Mouse (Mus musculus): ENCODE results near the gene Ostm1. TPM values are rescaled to one million over a fixed set of nuclear protein-coding genes. Genes with fewer than 3 reads are reported as not detected.
A peak's percentile ranks its signal among the peaks of the same experiment; 100 is the strongest.

Ostm1 gene
- polyA plus RNA-seq, 1 experiment from 2014 or later: 43.1 TPM

GRCm38 (mm10) chr10:42572971-42573370 is 10.7 kb upstream of the Ostm1 start:
- Histone ChIP-seq H3K27ac (replicated peaks; ENCODE audit: low read depth, low read length) (no peak overlapping the region), H3K4me1 (ENCODE audit: control insufficient read depth, insufficient read depth, low read length) (peaks cover 8% of the 10 kb centered on the region; the same call in 1 of the 2 replicates), H3K9me3 (ENCODE audit: control insufficient read depth, low read length) (no peaks in the 10 kb centered on the region), H3K36me3 (ENCODE audit: control insufficient read depth, insufficient read depth, low read length) (no peaks in the 10 kb centered on the region), H3K4me3 (replicated peaks; ENCODE audit: low read depth, low read length) (peak overlapping the region; percentile 25), H3K27me3 (ENCODE audit: control insufficient read depth, insufficient read depth, low read length) (peaks cover 84% of the 10 kb centered on the region), H3K4me2 (ENCODE audit: low read length) (peak overlapping the region; percentile 54), H3K9ac (replicated peaks; ENCODE audit: low read length) (peak overlapping the region; percentile 36; the same call in 1 of the 2 replicates)
- 14% methylated on average over 15 of the region's 15 CpGs for WGBS
- ATAC-seq (ENCODE audit: low FRiP score, low TSS enrichment) (no peak), DNase-seq (no peak)

- Histone ChIP-seq H3K27ac (replicated peaks; ENCODE audit: low read depth, low read length) (no peak overlapping the region), H3K36me3 (ENCODE audit: control insufficient read depth, insufficient read depth, low read length) (no peaks in the 10 kb centered on the region), H3K4me1 (ENCODE audit: control insufficient read depth, insufficient read depth, low read length) (peaks cover 14% of the 10 kb centered on the region), H3K4me2 (ENCODE audit: low read length) (no peak overlapping the region), H3K9ac (replicated peaks; ENCODE audit: low read length) (no peak overlapping the region), H3K27me3 (ENCODE audit: control insufficient read depth, insufficient read depth, low read length) (peaks cover 89% of the 10 kb centered on the region), H3K9me3 (ENCODE audit: control insufficient read depth, low read length) (no peaks in the 10 kb centered on the region), H3K4me3 (replicated peaks; ENCODE audit: low read depth, low read length) (no peak overlapping the region)
- no peak for DNase-seq
- ATAC-seq (ENCODE audit: low FRiP score, low TSS enrichment): no peak
- 22% methylated on average over 10 of the region's 10 CpGs for WGBS
Measured at GRCm38 (mm10) chr10:42574639-42575038, 9.0 kb upstream of the Ostm1 start.

DNA sequence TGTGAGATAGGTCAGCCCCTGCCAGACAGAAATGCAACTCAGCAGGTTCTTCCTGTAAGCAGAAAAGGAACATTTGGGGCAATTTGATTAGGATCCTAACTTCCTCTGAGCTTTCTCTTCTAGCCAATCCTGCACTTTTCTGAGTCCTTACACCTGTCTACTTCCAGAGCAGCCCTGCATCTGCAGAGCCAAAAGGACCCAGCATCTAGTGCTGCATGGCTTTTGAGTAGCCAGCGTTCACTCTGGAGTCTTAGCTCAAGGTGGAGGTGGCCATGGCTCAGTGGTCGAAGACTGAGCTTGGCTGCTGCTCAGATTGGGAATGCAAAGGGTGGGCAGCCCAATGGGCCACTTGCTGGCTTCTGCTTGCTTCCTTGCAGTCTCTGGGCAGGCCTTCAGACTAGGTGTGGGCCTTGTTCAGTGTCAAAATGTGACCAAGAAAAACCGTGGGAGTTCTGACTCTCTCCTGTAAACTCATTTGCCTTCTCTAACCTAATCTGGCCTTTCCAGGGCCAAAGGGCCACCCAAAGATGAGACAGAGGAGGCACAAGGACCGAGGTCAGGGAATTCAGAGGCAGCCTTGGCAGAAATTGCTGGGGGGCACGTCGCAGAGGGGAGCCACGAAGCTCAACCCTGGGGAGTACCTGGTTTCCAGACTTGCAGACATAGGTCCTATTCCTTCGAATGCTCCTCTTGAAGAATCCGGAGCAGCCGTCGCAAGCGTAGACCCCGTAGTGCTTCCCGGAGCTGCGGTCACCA is 5.9 kb upstream of the Ostm1 start:
- H3K27ac ChIP-seq (replicated peaks; ENCODE audit: low read depth, low read length): no peak overlapping the region
- no peaks in the 10 kb centered on the region for H3K36me3 ChIP-seq (ENCODE audit: control insufficient read depth, insufficient read depth, low read length)
- H3K9ac ChIP-seq (replicated peaks; ENCODE audit: low read length): no peak overlapping the region
- H3K27me3 ChIP-seq (ENCODE audit: control insufficient read depth, insufficient read depth, low read length): peaks cover 86% of the 10 kb centered on the region
- H3K9me3 ChIP-seq (ENCODE audit: control insufficient read depth, low read length): no peaks in the 10 kb centered on the region
- DNase-seq: no peak
- peaks cover 21% of the 10 kb centered on the region for H3K4me1 ChIP-seq (ENCODE audit: control insufficient read depth, insufficient read depth, low read length)
- H3K4me3 ChIP-seq (replicated peaks; ENCODE audit: low read depth, low read length): no peak overlapping the region
- H3K4me2 ChIP-seq (ENCODE audit: low read length): peak overlapping the region; percentile 58; the same call in 1 of the 2 replicates
- ATAC-seq (ENCODE audit: low FRiP score, low TSS enrichment): no peak
- WGBS: 3% methylated on average over 15 of the region's 15 CpGs

DNA sequence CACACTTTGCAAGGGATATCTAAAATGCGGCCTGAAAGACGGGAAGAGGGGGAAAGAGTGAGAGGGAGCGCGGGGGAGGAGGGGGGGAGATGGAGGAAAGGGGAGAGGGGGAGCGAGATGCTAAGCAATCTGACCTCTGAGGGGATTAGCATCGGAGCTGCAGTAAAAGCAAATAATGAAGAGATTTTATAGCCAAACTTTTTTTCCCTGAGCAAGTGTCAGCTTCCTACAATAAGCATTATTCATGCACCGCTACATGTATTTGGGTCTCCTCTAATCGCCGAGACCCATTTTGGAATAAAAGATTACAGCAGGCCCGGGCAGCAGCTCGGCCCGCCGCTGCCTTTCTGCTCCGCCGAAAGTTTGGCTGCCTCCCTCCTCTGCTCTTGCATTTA is 5.3 kb upstream of the Ostm1 start:
- H3K9me3 ChIP-seq (ENCODE audit: control insufficient read depth, low read length): no peaks in the 10 kb centered on the region
- ATAC-seq (ENCODE audit: low FRiP score, low TSS enrichment) (no peak; the same call in 1 of the 2 replicates), DNase-seq (peak; percentile 58)
- peaks cover 86% of the 10 kb centered on the region for H3K27me3 ChIP-seq (ENCODE audit: control insufficient read depth, insufficient read depth, low read length)
- no peaks in the 10 kb centered on the region for H3K36me3 ChIP-seq (ENCODE audit: control insufficient read depth, insufficient read depth, low read length)
- no peak overlapping the region for H3K27ac ChIP-seq (replicated peaks; ENCODE audit: low read depth, low read length)
- H3K9ac ChIP-seq (replicated peaks; ENCODE audit: low read length): no peak overlapping the region
- H3K4me1 ChIP-seq (ENCODE audit: control insufficient read depth, insufficient read depth, low read length): peaks cover 20% of the 10 kb centered on the region
- peak overlapping the region; percentile 58 for H3K4me2 ChIP-seq (ENCODE audit: low read length)
- peak overlapping the region; percentile 3; the same call in 1 of the 2 replicates for H3K4me3 ChIP-seq (replicated peaks; ENCODE audit: low read depth, low read length)
- under 1% methylated on average over 15 of the region's 15 CpGs for WGBS

GRCm38 (mm10) chr10:42578698-42579474 is 4.7 kb upstream of the Ostm1 start:
- H3K27me3 ChIP-seq (ENCODE audit: control insufficient read depth, insufficient read depth, low read length): peaks cover 83% of the 10 kb centered on the region
- no peak overlapping the region for H3K9ac ChIP-seq (replicated peaks; ENCODE audit: low read length)
- ATAC-seq (ENCODE audit: low FRiP score, low TSS enrichment): no peak
- H3K4me3 ChIP-seq (replicated peaks; ENCODE audit: low read depth, low read length): peak overlapping the region; percentile 26
- H3K4me1 ChIP-seq (ENCODE audit: control insufficient read depth, insufficient read depth, low read length): peaks cover 22% of the 10 kb centered on the region
- H3K9me3 ChIP-seq (ENCODE audit: control insufficient read depth, low read length): no peaks in the 10 kb centered on the region
- peak overlapping the region; percentile 58 for H3K4me2 ChIP-seq (ENCODE audit: low read length)
- no peaks in the 10 kb centered on the region for H3K36me3 ChIP-seq (ENCODE audit: control insufficient read depth, insufficient read depth, low read length)
- DNase-seq: no peak
- WGBS: under 1% methylated on average over 22 of the region's 22 CpGs
- no peak overlapping the region for H3K27ac ChIP-seq (replicated peaks; ENCODE audit: low read depth, low read length)

DNA sequence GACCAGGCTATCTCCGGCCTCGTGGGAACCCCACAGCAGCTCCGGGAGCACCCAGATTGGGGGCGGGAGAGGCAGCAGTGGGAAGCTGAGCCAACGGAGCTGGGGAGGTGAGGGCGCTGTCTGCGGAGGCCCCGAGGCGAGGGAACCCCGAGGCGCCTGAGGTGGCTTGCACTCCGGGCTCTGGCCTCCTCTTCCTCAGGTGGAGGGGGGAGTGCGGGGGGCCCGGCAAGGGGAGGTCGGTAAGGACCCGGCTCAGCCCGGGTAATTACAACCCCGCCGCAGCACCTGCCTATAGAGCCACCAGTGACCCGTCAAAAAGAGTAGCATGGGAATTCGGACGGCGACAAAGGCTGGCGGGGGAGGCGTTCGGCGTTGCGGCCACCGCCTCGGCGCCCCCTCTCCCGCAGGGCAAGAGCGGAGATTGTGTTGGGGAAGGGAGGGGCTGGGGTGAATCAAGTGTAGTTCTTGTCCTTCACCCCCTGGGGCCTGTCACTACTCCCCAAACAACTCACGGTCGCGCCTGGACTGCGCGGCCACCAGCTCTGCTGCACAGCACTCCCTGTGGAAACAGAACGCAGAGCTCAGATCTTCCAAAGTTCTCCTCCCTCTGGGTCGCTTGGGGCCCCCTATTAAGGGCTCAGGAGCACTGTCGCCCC is 4.0 kb upstream of the Ostm1 start:
- Histone ChIP-seq H3K27me3 (ENCODE audit: control insufficient read depth, insufficient read depth, low read length) (peaks cover 79% of the 10 kb centered on the region), H3K27ac (replicated peaks; ENCODE audit: low read depth, low read length) (no peak overlapping the region), H3K4me3 (replicated peaks; ENCODE audit: low read depth, low read length) (peak overlapping the region; percentile 26), H3K9ac (replicated peaks; ENCODE audit: low read length) (peak overlapping the region; percentile 26), H3K4me2 (ENCODE audit: low read length) (peak overlapping the region; percentile 58), H3K9me3 (ENCODE audit: control insufficient read depth, low read length) (no peaks in the 10 kb centered on the region), H3K36me3 (ENCODE audit: control insufficient read depth, insufficient read depth, low read length) (no peaks in the 10 kb centered on the region), H3K4me1 (ENCODE audit: control insufficient read depth, insufficient read depth, low read length) (peaks cover 25% of the 10 kb centered on the region)
- peak; percentile 50 for DNase-seq
- ATAC-seq (ENCODE audit: low FRiP score, low TSS enrichment): no peak
- under 1% methylated on average over 41 of the region's 41 CpGs for whole genome bisulfite sequencing

DNA sequence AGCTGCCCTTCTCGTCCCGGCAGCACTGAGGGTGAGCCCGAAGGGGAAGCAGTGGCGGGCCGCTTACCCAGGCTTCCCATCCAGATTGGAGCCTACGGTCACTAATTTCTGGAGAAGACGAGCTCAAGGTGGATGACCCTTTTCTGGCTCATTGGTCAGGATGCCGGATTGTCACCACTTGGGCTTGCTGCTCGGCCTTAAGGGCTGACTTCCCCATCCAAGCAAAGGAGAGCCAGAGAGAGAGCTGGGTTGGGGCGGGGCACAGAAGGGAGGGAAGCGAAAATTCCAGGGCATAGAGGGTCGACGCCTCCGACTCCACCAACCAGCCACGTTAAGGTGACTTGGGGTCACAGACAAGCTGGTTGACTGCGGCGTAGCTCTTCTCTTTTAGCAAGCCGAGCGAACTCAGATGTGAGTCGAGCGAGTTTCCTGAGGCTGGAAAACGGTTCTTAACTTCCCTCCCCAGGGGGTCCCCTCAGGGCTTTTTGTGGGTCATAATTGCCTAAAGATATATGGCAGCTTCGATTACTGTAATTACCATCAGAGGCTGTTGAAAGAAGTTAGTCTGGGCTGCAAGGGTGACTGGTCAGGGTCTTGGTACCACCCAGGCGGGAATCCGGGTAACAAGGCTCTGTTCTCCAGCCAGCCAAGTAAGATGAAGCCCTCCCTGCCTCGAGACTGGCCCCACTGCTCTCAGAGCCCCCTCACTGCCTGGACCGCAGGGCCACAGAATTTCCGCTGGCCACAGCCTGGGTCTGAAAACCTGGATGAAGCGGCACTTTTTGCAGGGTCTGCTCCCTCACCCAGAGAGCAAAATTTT is 3.3 kb upstream of the Ostm1 start:
- Histone ChIP-seq H3K4me2 (ENCODE audit: low read length) (peak overlapping the region; percentile 58), H3K4me3 (replicated peaks; ENCODE audit: low read depth, low read length) (peak overlapping the region; percentile 26), H3K9ac (replicated peaks; ENCODE audit: low read length) (peak overlapping the region; percentile 26), H3K27ac (replicated peaks; ENCODE audit: low read depth, low read length) (no peak overlapping the region; the same call in 1 of the 2 replicates), H3K9me3 (ENCODE audit: control insufficient read depth, low read length) (no peaks in the 10 kb centered on the region), H3K27me3 (ENCODE audit: control insufficient read depth, insufficient read depth, low read length) (peaks cover 78% of the 10 kb centered on the region), H3K4me1 (ENCODE audit: control insufficient read depth, insufficient read depth, low read length) (peaks cover 25% of the 10 kb centered on the region), H3K36me3 (ENCODE audit: control insufficient read depth, insufficient read depth, low read length) (no peaks in the 10 kb centered on the region)
- WGBS: 2% methylated on average over 29 of the region's 29 CpGs
- DNase-seq (peak; percentile 52), ATAC-seq (ENCODE audit: low FRiP score, low TSS enrichment) (no peak)

GRCm38 (mm10) chr10:42580951-42581277 is 2.7 kb upstream of the Ostm1 start:
- H3K27ac ChIP-seq (replicated peaks; ENCODE audit: low read depth, low read length): no peak overlapping the region
- peaks cover 78% of the 10 kb centered on the region for H3K27me3 ChIP-seq (ENCODE audit: control insufficient read depth, insufficient read depth, low read length)
- no peaks in the 10 kb centered on the region for H3K36me3 ChIP-seq (ENCODE audit: control insufficient read depth, insufficient read depth, low read length)
- no peaks in the 10 kb centered on the region for H3K9me3 ChIP-seq (ENCODE audit: control insufficient read depth, low read length)
- 8% methylated on average over 7 of the region's 7 CpGs for WGBS
- H3K4me3 ChIP-seq (replicated peaks; ENCODE audit: low read depth, low read length): peak overlapping the region; percentile 26; the same call in 1 of the 2 replicates
- no peak for ATAC-seq (ENCODE audit: low FRiP score, low TSS enrichment)
- H3K4me1 ChIP-seq (ENCODE audit: control insufficient read depth, insufficient read depth, low read length): peaks cover 25% of the 10 kb centered on the region
- H3K9ac ChIP-seq (replicated peaks; ENCODE audit: low read length): peak overlapping the region; percentile 20; the same call in 1 of the 2 replicates
- H3K4me2 ChIP-seq (ENCODE audit: low read length): peak overlapping the region; percentile 58
- DNase-seq: no peak

Data from midbrain, embryonic 14.5 days (tissue).